Mouse (Mus musculus): ENCODE results near the gene Ocm. TPM values are rescaled to one million over a fixed set of nuclear protein-coding genes. Genes with fewer than 3 reads are reported as not detected.

The Ocm gene
- polyA plus RNA-seq, 1 experiment from 2014 or later: not detected

- Histone ChIP-seq H3K27ac (no peak overlapping the region), H3K79me2 (ENCODE audit: inconsistent target) (no peaks in the 10 kb centered on the region), H3K36me3 (ENCODE audit: inconsistent target) (no peaks in the 10 kb centered on the region), H3K4me3 (ENCODE audit: inconsistent target) (no peak overlapping the region)
- WGBS (ENCODE audit: missing documents): 90% methylated on average over 6 of the region's 7 CpGs
Measured at GRCm38 (mm10) chr5:144034567-144034966, 8.1 kb upstream of the Ocm start.

GRCm38 (mm10) chr5:144032491-144032890 lies 6.0 kb upstream of the Ocm start:
- Histone ChIP-seq H3K27ac (no peak overlapping the region), H3K79me2 (ENCODE audit: inconsistent target) (no peaks in the 10 kb centered on the region), H3K4me3 (ENCODE audit: inconsistent target) (no peak overlapping the region), H3K36me3 (ENCODE audit: inconsistent target) (no peaks in the 10 kb centered on the region)
- 61% methylated on average over 7 of the region's 7 CpGs for WGBS (ENCODE audit: missing documents)

- 58% methylated on average over 9 of the region's 9 CpGs for WGBS (ENCODE audit: missing documents)
- Histone ChIP-seq H3K4me3 (ENCODE audit: inconsistent target) (no peak overlapping the region), H3K27ac (no peak overlapping the region), H3K79me2 (ENCODE audit: inconsistent target) (peaks cover 30% of the 10 kb centered on the region), H3K36me3 (ENCODE audit: inconsistent target) (peaks cover 21% of the 10 kb centered on the region)
Measured at GRCm38 (mm10) chr5:144015845-144016244, 10.6 kb downstream of the Ocm start.

- Histone ChIP-seq H3K27ac (no peak overlapping the region), H3K4me3 (ENCODE audit: inconsistent target) (peak overlapping the region; percentile 85)
Measured at GRCm38 (mm10) chr5:144015312-144015650, 11.2 kb downstream of the Ocm start.

GRCm38 (mm10) chr5:144014551-144015311 lies 11.7 kb downstream of the Ocm start, which contains the start of gene Ccz1:
TSS of gene Ccz1 (minus strand) at chr5:144014877.
- 4% methylated on average over 47 of the region's 47 CpGs for WGBS (ENCODE audit: missing documents)
- H3K79me2 ChIP-seq (ENCODE audit: inconsistent target): peaks cover 30% of the 10 kb centered on the region
- H3K36me3 ChIP-seq (ENCODE audit: inconsistent target): peaks cover 30% of the 10 kb centered on the region
- H3K4me3 ChIP-seq (ENCODE audit: inconsistent target): peak within 1 kb of the TSS; percentile 85
- H3K27ac ChIP-seq: peak within 1 kb of the TSS; percentile 28; the same call in 1 of the 2 replicates

More at GRCm38 (mm10) chr5:144015312-144015650, 11.2 kb downstream of the Ocm start:
- H3K79me2 ChIP-seq (ENCODE audit: inconsistent target): peaks cover 30% of the 10 kb centered on the region
- H3K36me3 ChIP-seq (ENCODE audit: inconsistent target): peaks cover 26% of the 10 kb centered on the region
- WGBS (ENCODE audit: missing documents): 60% methylated on average over 3 of the region's 3 CpGs

GRCm38 (mm10) chr5:144013366-144014134 lies 12.9 kb downstream of the Ocm start:
- Histone ChIP-seq H3K4me3 (ENCODE audit: inconsistent target) (peak overlapping the region; percentile 85), H3K27ac (0 out of 2 replicates have a peak overlapping the region, but pooled peaks have one; percentile 28), H3K79me2 (ENCODE audit: inconsistent target) (peaks cover 30% of the 10 kb centered on the region), H3K36me3 (ENCODE audit: inconsistent target) (peaks cover 42% of the 10 kb centered on the region)
- WGBS (ENCODE audit: missing documents): 35% methylated on average over 12 of the region's 13 CpGs

GRCm38 (mm10) chr5:144002461-144003192 lies 23.8 kb downstream of the Ocm start:
- Histone ChIP-seq H3K79me2 (ENCODE audit: inconsistent target) (peaks cover 8% of the 10 kb centered on the region; the same call in 1 of the 2 replicates), H3K4me3 (ENCODE audit: inconsistent target) (no peak overlapping the region), H3K36me3 (ENCODE audit: inconsistent target) (peaks cover 57% of the 10 kb centered on the region), H3K27ac (peak overlapping the region; percentile 55)
- WGBS (ENCODE audit: missing documents): 44% methylated on average over 15 of the region's 15 CpGs

- Histone ChIP-seq H3K79me2 (ENCODE audit: inconsistent target) (no peaks in the 10 kb centered on the region; the same call in 1 of the 2 replicates), H3K36me3 (ENCODE audit: inconsistent target) (peaks cover 71% of the 10 kb centered on the region), H3K4me3 (ENCODE audit: inconsistent target) (no peak overlapping the region), H3K27ac (no peak overlapping the region)
- WGBS (ENCODE audit: missing documents): 100% methylated on average over 1 of the region's 1 CpGs
Measured at GRCm38 (mm10) chr5:143999409-143999808, 27.1 kb downstream of the Ocm start.

- H3K79me2 ChIP-seq (ENCODE audit: inconsistent target): no peaks in the 10 kb centered on the region
- no peak overlapping the region for H3K27ac ChIP-seq
- peaks cover 91% of the 10 kb centered on the region for H3K36me3 ChIP-seq (ENCODE audit: inconsistent target)
- H3K4me3 ChIP-seq (ENCODE audit: inconsistent target): no peak overlapping the region
- WGBS (ENCODE audit: missing documents): 83% methylated on average over 11 of the region's 11 CpGs
Measured at GRCm38 (mm10) chr5:143994632-143995365, 31.7 kb downstream of the Ocm start.

- H3K36me3 ChIP-seq (ENCODE audit: inconsistent target): peaks cover 91% of the 10 kb centered on the region
- H3K27ac ChIP-seq: no peak overlapping the region
- H3K79me2 ChIP-seq (ENCODE audit: inconsistent target): no peaks in the 10 kb centered on the region
- WGBS (ENCODE audit: missing documents): 98% methylated on average over 5 of the region's 5 CpGs
- no peak overlapping the region for H3K4me3 ChIP-seq (ENCODE audit: inconsistent target)
Measured at GRCm38 (mm10) chr5:143993849-143994248, 32.6 kb downstream of the Ocm start.

GRCm38 (mm10) chr5:143993260-143993659 lies 33.2 kb downstream of the Ocm start:
- peaks cover 91% of the 10 kb centered on the region for H3K36me3 ChIP-seq (ENCODE audit: inconsistent target)
- no peak overlapping the region for H3K4me3 ChIP-seq (ENCODE audit: inconsistent target)
- no peaks in the 10 kb centered on the region for H3K79me2 ChIP-seq (ENCODE audit: inconsistent target)
- no peak overlapping the region for H3K27ac ChIP-seq
- 99% methylated on average over 8 of the region's 8 CpGs for WGBS (ENCODE audit: missing documents)

- H3K27ac ChIP-seq: no peak overlapping the region
- no peaks in the 10 kb centered on the region for H3K79me2 ChIP-seq (ENCODE audit: inconsistent target)
- 90% methylated on average over 10 of the region's 10 CpGs for WGBS (ENCODE audit: missing documents)
- peaks cover 91% of the 10 kb centered on the region for H3K36me3 ChIP-seq (ENCODE audit: inconsistent target)
- H3K4me3 ChIP-seq (ENCODE audit: inconsistent target): no peak overlapping the region
Measured at GRCm38 (mm10) chr5:143992661-143993060, 33.8 kb downstream of the Ocm start.

- Histone ChIP-seq H3K4me3 (ENCODE audit: inconsistent target) (no peak overlapping the region), H3K79me2 (ENCODE audit: inconsistent target) (no peaks in the 10 kb centered on the region), H3K36me3 (ENCODE audit: inconsistent target) (peaks cover 80% of the 10 kb centered on the region), H3K27ac (no peak overlapping the region)
- WGBS (ENCODE audit: missing documents): 7% methylated on average over 11 of the region's 11 CpGs
Measured at GRCm38 (mm10) chr5:143990086-143990485, 36.4 kb downstream of the Ocm start.

- Histone ChIP-seq H3K36me3 (ENCODE audit: inconsistent target) (peaks cover 74% of the 10 kb centered on the region), H3K27ac (no peak overlapping the region), H3K4me3 (ENCODE audit: inconsistent target) (no peak overlapping the region), H3K79me2 (ENCODE audit: inconsistent target) (no peaks in the 10 kb centered on the region)
- 100% methylated on average over 4 of the region's 4 CpGs for whole genome bisulfite sequencing (ENCODE audit: missing documents)
Measured at GRCm38 (mm10) chr5:143989046-143989445, 37.4 kb downstream of the Ocm start.

All from macrophage (primary cell).